28 mouse cellular contexts compared by ENCODE assay signal in the genomic region with DNA sequence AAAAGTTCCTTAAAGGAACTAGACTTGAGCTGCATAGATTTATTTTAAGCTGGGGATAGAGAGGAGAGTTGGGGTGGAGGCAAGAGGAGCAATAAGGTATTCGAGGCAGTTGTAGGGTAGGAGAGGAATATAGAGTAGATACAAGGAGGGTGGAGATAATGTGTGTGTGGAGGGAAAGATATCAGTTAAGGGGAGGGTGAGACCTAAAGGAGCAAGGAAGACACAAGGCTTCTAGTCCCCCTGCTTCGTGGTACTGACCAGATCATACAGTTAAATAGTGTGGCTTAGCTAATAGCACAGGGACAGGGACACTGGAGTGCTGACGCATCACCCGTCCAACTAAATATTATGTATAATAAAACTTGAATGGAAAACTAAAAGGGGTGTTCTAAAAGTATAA. TPM values are rescaled to one million over a fixed set of nuclear protein-coding genes. Genes with fewer than 3 reads are reported as not detected.
DNase-seq lines count a peak whose midpoint lies in the region; ATAC-seq and TF ChIP-seq lines count a peak whose summit lies in the region.
"Had no signal": no experiment of that assay in that cellular context is flagged by ENCODE, and none has a peak within 500 bp of the region (broad histone marks: within the 10 kb centered on the region; RNA-seq: fewer than 3 reads in every experiment).

No protein-coding gene starts in this region.

- TF ChIP-seq CTCF in intestine, postnatal 0 days (IDR thresholded peaks at IDR 0.05; ENCODE audit: low read depth), result no peak
- TF ChIP-seq CTCF in liver, embryonic 14.5 days (IDR thresholded peaks at IDR 0.05; ENCODE audit: low read depth), result no peak

- no peaks in the 10 kb centered on the region for H3K27me3 ChIP-seq in intestine, embryonic 15.5 days (replicated peaks)
- no peaks in the 10 kb centered on the region for H3K27me3 ChIP-seq in intestine, postnatal 0 days (replicated peaks; ENCODE audit: control insufficient read depth, insufficient read depth, low read length)
- no peaks in the 10 kb centered on the region for H3K27me3 ChIP-seq in liver, embryonic 14.5 days (ENCODE audit: control insufficient read depth, insufficient read depth, low read length)
- H3K27me3 ChIP-seq in forebrain, embryonic 13.5 days, result no peaks in the 10 kb centered on the region
- H3K27me3 ChIP-seq: CH12.LX; heart, embryonic 12.5 days had no signal

- DNase-seq in liver, embryonic 14.5 days (ENCODE audit: low read depth in 3 of 3, low spot score in 3 of 3), result peak in 2 of 3 experiments; percentile 47 to 57
- DNase-seq in cerebellum, adult 9-11 months, result no peak
- no peak for DNase-seq in right cerebral cortex, postnatal 14 days
- DNase-seq: adrenal gland, postnatal 10 days; cerebellum, adult 11-12 months; cerebellum, postnatal 10 days; gastrocnemius, adult 2 months; gastrocnemius, postnatal 36 days; heart, adult 2 months; heart, postnatal 4 days; kidney, adult 11 months; kidney, postnatal 14 days; layer of hippocampus, adult 9-11 months; lung, postnatal 4 days; right cerebral cortex, adult 18-20 months; thymus, postnatal 14 days had no signal

- peak; percentile 81 for TF ChIP-seq EP300 in liver, embryonic 14.5 days (IDR thresholded peaks at IDR 0.05; ENCODE audit: low read depth)

- H3K36me3 ChIP-seq in intestine, embryonic 15.5 days, result no peaks in the 10 kb centered on the region
- H3K36me3 ChIP-seq in intestine, postnatal 0 days (ENCODE audit: control insufficient read depth, insufficient read depth), result no peaks in the 10 kb centered on the region
- H3K36me3 ChIP-seq in liver, embryonic 14.5 days (replicated peaks; ENCODE audit: control insufficient read depth, insufficient read depth, low read depth), result no peaks in the 10 kb centered on the region
- no peaks in the 10 kb centered on the region for H3K36me3 ChIP-seq in forebrain, embryonic 13.5 days (ENCODE audit: poor library complexity, severe bottlenecking)
- H3K36me3 ChIP-seq: heart, embryonic 12.5 days; hindbrain, embryonic 13.5 days had no signal

- no peak overlapping the region for H3K9ac ChIP-seq in intestine, embryonic 15.5 days
- H3K9ac ChIP-seq in intestine, postnatal 0 days (ENCODE audit: low read depth, low read length), result no peak overlapping the region
- no peak overlapping the region for H3K9ac ChIP-seq in liver, embryonic 14.5 days (replicated peaks)
- H3K9ac ChIP-seq in forebrain, embryonic 13.5 days, result no peak overlapping the region
- H3K9ac ChIP-seq: heart, embryonic 12.5 days; hindbrain, embryonic 13.5 days had no signal

- H3K4me3 ChIP-seq in intestine, embryonic 15.5 days (replicated peaks), result no peak overlapping the region
- H3K4me3 ChIP-seq in intestine, postnatal 0 days (ENCODE audit: low read depth, low read length), result no peak overlapping the region
- H3K4me3 ChIP-seq in liver, embryonic 14.5 days (ENCODE audit: insufficient read depth in 1 of 2, low read depth in 2 of 2, low read length in 2 of 2), result no peak overlapping the region
- H3K4me3 ChIP-seq in forebrain, embryonic 13.5 days, result no peak overlapping the region
- H3K4me3 ChIP-seq: gastrocnemius, adult 2 months; heart, adult 2 months; heart, embryonic 12.5 days; hindbrain, embryonic 13.5 days had no signal

- H3K4me2 ChIP-seq in intestine, embryonic 15.5 days (replicated peaks), result no peak overlapping the region
- no peak overlapping the region for H3K4me2 ChIP-seq in intestine, postnatal 0 days (replicated peaks; ENCODE audit: low read depth)
- peak overlapping the region; percentile 53 for H3K4me2 ChIP-seq in liver, embryonic 14.5 days (ENCODE audit: low read depth)
- no peak overlapping the region for H3K4me2 ChIP-seq in forebrain, embryonic 13.5 days
- H3K4me2 ChIP-seq: heart, embryonic 12.5 days; hindbrain, embryonic 13.5 days had no signal

- 75% methylated on average over 4 of the region's 4 CpGs for WGBS in intestine, embryonic 15.5 days
- WGBS in intestine, postnatal 0 days, result 71% methylated on average over 4 of the region's 4 CpGs
- 23% methylated on average over 4 of the region's 4 CpGs for WGBS in liver, embryonic 14.5 days (ENCODE audit: insufficient replicate concordance)
- 75% methylated on average over 4 of the region's 4 CpGs for WGBS in forebrain, embryonic 13.5 days

- H3K4me1 ChIP-seq in intestine, embryonic 15.5 days (replicated peaks), result no peaks in the 10 kb centered on the region
- H3K4me1 ChIP-seq in intestine, postnatal 0 days (replicated peaks; ENCODE audit: control insufficient read depth, insufficient read depth, low read length), result no peaks in the 10 kb centered on the region
- H3K4me1 ChIP-seq in liver, embryonic 14.5 days (replicated peaks; ENCODE audit: control insufficient read depth in 2 of 2, insufficient read depth in 2 of 2, low read length in 1 of 2), result peaks cover 28 to 31% of the 10 kb centered on the region in 2 experiments
- H3K4me1 ChIP-seq in forebrain, embryonic 13.5 days, result no peaks in the 10 kb centered on the region
- H3K4me1 ChIP-seq: heart, embryonic 12.5 days; hindbrain, embryonic 13.5 days had no signal

- ATAC-seq in intestine, embryonic 15.5 days, result peak; percentile 17; the same call in 1 of the 2 replicates
- ATAC-seq in intestine, postnatal 0 days, result no peak
- peak; percentile 97 for ATAC-seq in erythroid progenitor cell, adult 5-6 weeks (replicated peaks; ENCODE audit: low FRiP score, poor library complexity, severe bottlenecking)
- peak; percentile 99 for ATAC-seq in liver, embryonic 14.5 days (ENCODE audit: insufficient read depth)
- peak; percentile 94 for ATAC-seq in megakaryocyte-erythroid progenitor cell, adult 5-6 weeks (replicated peaks; ENCODE audit: low FRiP score, low TSS enrichment, poor library complexity, severe bottlenecking)
- no peak for ATAC-seq in forebrain, embryonic 13.5 days
- ATAC-seq: forebrain, embryonic 14.5 days; lung, postnatal 0 days; midbrain, embryonic 16.5 days; Patski had no signal

- no peaks in the 10 kb centered on the region for H3K9me3 ChIP-seq in intestine, embryonic 15.5 days
- no peaks in the 10 kb centered on the region for H3K9me3 ChIP-seq in intestine, postnatal 0 days (ENCODE audit: control insufficient read depth)
- H3K9me3 ChIP-seq in liver, embryonic 14.5 days (ENCODE audit: control insufficient read depth, low read length), result no peaks in the 10 kb centered on the region
- no peaks in the 10 kb centered on the region for H3K9me3 ChIP-seq in forebrain, embryonic 13.5 days (replicated peaks)
- H3K9me3 ChIP-seq: heart, embryonic 12.5 days; hindbrain, embryonic 13.5 days had no signal

- no peak overlapping the region for H3K27ac ChIP-seq in intestine, embryonic 15.5 days
- no peak overlapping the region for H3K27ac ChIP-seq in intestine, postnatal 0 days (ENCODE audit: low read depth, low read length)
- peak overlapping the region; percentile 80 for H3K27ac ChIP-seq in liver, embryonic 14.5 days
- no peak overlapping the region for H3K27ac ChIP-seq in forebrain, embryonic 13.5 days
- H3K27ac ChIP-seq: gastrocnemius, adult 2 months; heart, adult 2 months; hindbrain, embryonic 13.5 days had no signal

RNA-seq across cellular contexts. Expression of gene Ammecr1, which starts 45.3 kb away (rescaled TPM):
- 9.8 and 11.0 TPM in 2 replicates for polyA plus RNA-seq in intestine, embryonic 15.5 days (2015; fragmentation: Nextera tagmentation; extraction: Ambion mirVana)
- polyA plus RNA-seq in intestine, postnatal 0 days (2015; fragmentation: Nextera tagmentation; extraction: Ambion mirVana), result 4.0 and 4.8 TPM in 2 replicates
- total RNA-seq in erythroid progenitor cell, adult 5-6 weeks (2015; ENCODE audit: low replicate concordance), result 39.6 and 79.6 TPM in 2 replicates
- 36.4 and 37.0 TPM in 2 replicates for total RNA-seq in erythroid progenitor cell, adult 5-6 weeks (2017; ENCODE audit: low replicate concordance)
- 3.2 and 5.0 TPM in 2 replicates for polyA plus RNA-seq in liver, embryonic 14.5 days (2012; rRNA removed)
- polyA plus RNA-seq in liver, embryonic 14.5 days (2014; fragmentation: Nextera tagmentation; extraction: Ambion mirVana), result 12.8 and 14.8 TPM in 2 replicates
- 72.0 and 76.0 TPM in 2 replicates for total RNA-seq in megakaryocyte-erythroid progenitor cell, adult 5-6 weeks (2014; fragmentation: Nextera tagmentation)
- total RNA-seq in megakaryocyte-erythroid progenitor cell, adult 5-6 weeks (2017), result 33.1 and 44.6 TPM in 2 replicates
- polyA plus RNA-seq in forebrain, embryonic 13.5 days (2015; fragmentation: Nextera tagmentation; extraction: Ambion mirVana), result 6.3 and 8.1 TPM in 2 replicates

Comparison
In these comparisons a context has a peak if more than half of its experiments do, and no peak if none do; other contexts are left out.
1. ATAC-seq: peak in intestine, embryonic 15.5 days (single experiment), erythroid progenitor cell, adult 5-6 weeks (single experiment), liver, embryonic 14.5 days (single experiment) and megakaryocyte-erythroid progenitor cell, adult 5-6 weeks (single experiment); none in intestine, postnatal 0 days (single experiment) and forebrain, embryonic 13.5 days (single experiment).
2. DNase-seq: peak in liver, embryonic 14.5 days (2 of 3); none in cerebellum, adult 9-11 months (single experiment) and right cerebral cortex, postnatal 14 days (single experiment).